Mouse (Mus musculus) embryonic facial prominence, embryonic 15.5 days (tissue): ENCODE data around the gene Yeats2. TPM values are rescaled to one million over a fixed set of nuclear protein-coding genes. Genes with fewer than 3 reads are reported as not detected.

Experiments
- polyA plus RNA-seq: library from polyadenylated mRNA; unstranded; fragments of >200 nt; fragmentation: Nextera tagmentation; extraction: Ambion mirVana; gene quantifications from 2 replicates; pipeline ENCODE4 v1.2.1, GENCODE M21; 2015

Yeats2 gene
- polyA plus RNA-seq, 1 experiment from 2014 or later = 30.4 TPM

Other genes with a start within 250 kb of the Yeats2 start
- 6.3 and 8.0 TPM in 2 replicates for gene Klhl6, start 158.0 kb upstream of the Yeats2 start, polyA plus RNA-seq
- gene Klhl24, start 43.5 kb upstream of the Yeats2 start, polyA plus RNA-seq = 22.7 and 23.1 TPM in 2 replicates
- 0.77 and 1.1 TPM in 2 replicates for gene Map6d1, start 100.3 kb downstream of the Yeats2 start, polyA plus RNA-seq
- gene Parl, start 161.3 kb downstream of the Yeats2 start, polyA plus RNA-seq = 92.6 and 94.9 TPM in 2 replicates
- 0.08 and 0.13 TPM in 2 replicates for gene Cyp2ab1, start 184.3 kb downstream of the Yeats2 start, polyA plus RNA-seq